Mouse (Mus musculus): Measurements from ENCODE around the gene Brd3. TPM values are rescaled to one million over a fixed set of nuclear protein-coding genes. Genes with fewer than 3 reads are reported as not detected.
"Not testable (repeated sequence)": the region's sequence is repeated elsewhere in the genome, so short reads cannot be mapped to it uniquely, and the experiment has no call there.

Brd3 gene
- polyA plus RNA-seq (2015; fragmentation: Nextera tagmentation; extraction: Ambion mirVana) = 85.7 and 91.2 TPM in 2 replicates

DNA sequence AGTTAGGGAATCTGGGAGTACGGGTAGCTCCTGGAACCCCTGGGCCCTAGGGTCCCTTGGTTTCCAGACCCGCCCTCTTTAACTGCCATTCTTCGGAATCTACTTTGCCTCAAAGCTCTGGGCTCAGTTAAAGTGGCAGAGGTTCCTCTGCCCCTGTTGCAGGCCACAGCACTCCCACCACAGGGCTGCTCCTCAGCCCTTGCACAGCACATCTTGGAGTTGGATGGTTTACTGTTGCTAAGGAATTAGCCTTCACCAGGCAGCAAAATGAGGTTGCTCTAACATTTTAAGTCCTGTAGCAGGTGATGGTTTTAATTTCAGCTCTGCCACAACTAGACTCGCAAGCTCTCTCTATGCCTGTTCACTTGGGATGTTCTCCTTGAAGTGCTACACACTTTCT is at the start of gene Brd3:
TSS of gene Brd3 (minus strand) at position 101 of the 400 bp plus-strand sequence.
- Histone ChIP-seq H3K4me2 (replicated peaks) (no peak within 1 kb of the TSS), H3K4me3 (replicated peaks) (no peak within 1 kb of the TSS), H3K9ac (no peak within 1 kb of the TSS), H3K4me1 (replicated peaks) (0 out of 2 replicates have a peak, but pooled peaks cover 19% of the 10 kb centered on the region), H3K9me3 (no peaks in the 10 kb centered on the region), H3K27me3 (replicated peaks) (no peaks in the 10 kb centered on the region), H3K36me3 (no peaks in the 10 kb centered on the region), H3K27ac (no peak within 1 kb of the TSS)
- no peak for ATAC-seq
- WGBS = 78% methylated on average over 4 of the region's 4 CpGs

DNA sequence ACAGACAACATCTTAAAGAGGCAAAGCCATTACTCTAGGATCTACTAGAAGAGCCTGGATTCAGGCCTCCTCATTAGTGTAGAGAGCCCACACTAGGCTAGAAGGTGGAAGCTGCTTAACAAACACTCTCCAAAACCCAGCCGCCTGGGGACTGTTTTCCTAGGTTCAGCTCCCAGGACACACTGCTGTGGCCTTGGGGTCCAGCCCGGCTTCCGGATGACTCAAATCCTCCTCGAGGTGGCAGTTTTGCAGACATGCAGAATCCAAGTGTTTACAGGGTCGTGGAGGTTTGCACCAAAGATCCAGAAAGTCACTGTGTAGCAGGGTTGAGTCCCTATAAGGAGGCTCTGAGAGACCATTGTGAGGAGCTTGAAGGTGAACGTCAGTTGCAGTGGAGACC is 49.5 kb upstream of the Brd3 start:
- Histone ChIP-seq H3K27me3 (replicated peaks) (no peaks in the 10 kb centered on the region), H3K4me2 (replicated peaks) (no peak overlapping the region), H3K9me3 (no peaks in the 10 kb centered on the region), H3K4me3 (replicated peaks) (no peak overlapping the region), H3K36me3 (no peaks in the 10 kb centered on the region), H3K4me1 (replicated peaks) (peaks cover 22% of the 10 kb centered on the region; the same call in 1 of the 2 replicates), H3K27ac (no peak overlapping the region), H3K9ac (no peak overlapping the region)
- 87% methylated on average over 6 of the region's 6 CpGs for WGBS
- no peak for ATAC-seq

DNA sequence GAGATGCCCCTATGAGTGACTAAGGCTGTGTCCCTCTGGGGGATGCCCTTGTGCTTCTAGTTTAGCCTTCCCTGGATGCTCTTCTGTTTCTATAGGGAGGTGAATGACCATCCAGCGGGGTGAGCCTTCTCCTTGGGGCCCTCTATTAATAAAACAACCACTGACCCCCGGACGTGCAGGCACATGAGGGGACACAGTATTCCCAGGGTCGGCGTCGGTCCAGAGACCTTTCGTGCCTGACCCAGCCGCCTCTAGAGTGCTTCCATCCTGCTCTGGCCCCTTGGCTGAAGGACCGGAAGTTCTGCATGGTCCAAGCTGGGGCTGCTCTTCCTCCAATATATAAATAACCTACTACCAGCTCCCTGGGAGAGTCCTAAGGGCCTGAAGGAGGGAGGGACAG is 46.8 kb upstream of the Brd3 start:
- Histone ChIP-seq H3K9ac (no peak overlapping the region), H3K27ac (peak overlapping the region; percentile 40; the same call in 1 of the 2 replicates), H3K36me3 (no peaks in the 10 kb centered on the region), H3K4me3 (replicated peaks) (no peak overlapping the region), H3K9me3 (no peaks in the 10 kb centered on the region), H3K27me3 (replicated peaks) (no peaks in the 10 kb centered on the region), H3K4me2 (replicated peaks) (no peak overlapping the region), H3K4me1 (replicated peaks) (0 out of 2 replicates have a peak, but pooled peaks cover 17% of the 10 kb centered on the region)
- 58% methylated on average over 9 of the region's 9 CpGs for WGBS
- peak; percentile 58 for ATAC-seq

DNA sequence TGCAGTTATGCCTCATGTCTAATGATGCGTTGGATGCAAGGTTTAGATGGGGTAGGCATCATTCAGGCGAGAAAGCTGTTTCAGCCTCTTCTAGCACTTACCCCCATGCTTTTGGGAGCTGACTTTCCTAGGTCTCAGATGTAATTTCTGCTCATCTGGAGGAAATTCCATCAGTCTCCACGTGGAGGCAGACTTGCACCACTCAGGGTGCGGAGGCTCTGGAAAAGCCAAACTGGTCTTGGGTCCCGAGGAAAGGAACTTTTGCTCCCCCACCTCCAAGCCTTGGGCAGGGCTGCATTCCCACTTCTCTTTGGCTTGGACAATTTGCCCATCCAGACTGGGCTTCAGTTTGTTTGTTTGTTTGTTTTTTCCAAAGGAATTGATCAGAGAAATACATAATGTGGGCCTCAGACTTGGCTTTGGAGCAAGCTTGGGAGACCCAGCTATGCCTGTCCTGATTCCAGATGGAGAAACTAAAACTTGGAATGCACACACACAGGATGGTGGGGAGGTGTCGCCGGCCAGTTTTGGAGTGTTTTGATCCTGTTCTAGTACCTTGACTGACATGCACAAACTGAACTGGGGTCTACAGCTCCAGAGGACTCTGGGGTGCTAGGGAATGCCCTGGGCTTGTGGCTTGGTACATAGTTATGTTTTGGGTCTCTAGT is 45.3 kb upstream of the Brd3 start:
- peak; percentile 46; the same call in 1 of the 2 replicates for ATAC-seq

DNA sequence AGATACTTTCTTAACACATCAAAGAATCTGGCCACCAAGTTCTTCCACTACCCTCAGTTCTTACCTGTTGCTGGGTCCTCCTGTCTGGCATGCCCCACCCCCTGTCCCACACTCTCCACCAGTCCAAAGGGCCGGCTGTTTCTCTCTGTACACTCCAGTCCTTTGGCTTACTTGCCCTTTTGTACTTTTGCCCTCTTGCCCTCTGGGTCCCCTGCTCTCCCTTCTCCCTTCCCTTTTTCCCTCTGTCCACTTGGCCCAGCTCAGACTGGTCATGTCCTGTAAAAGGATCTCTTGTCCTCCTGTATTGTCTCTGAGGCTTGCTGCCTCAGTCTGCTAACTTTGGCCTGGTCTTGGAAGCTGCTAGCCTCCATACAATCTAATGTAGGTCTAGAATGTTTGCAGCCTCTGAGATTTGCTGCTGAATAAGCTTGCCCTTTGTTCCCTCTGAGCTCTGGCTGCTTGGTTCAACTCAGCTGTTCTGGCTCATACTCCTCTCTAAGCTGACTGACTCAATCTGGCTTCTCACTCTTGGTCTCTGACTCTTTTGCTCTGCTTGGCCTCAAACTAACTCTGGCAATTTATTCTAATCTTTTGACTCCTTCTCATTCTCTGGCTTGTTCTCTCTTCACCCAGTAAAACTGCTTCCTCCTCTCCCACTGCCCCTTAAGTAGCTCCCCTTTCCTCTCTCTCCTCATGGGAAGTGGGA is 41.4 kb upstream of the Brd3 start:
- WGBS = 47% methylated on average over 1 of the region's 1 CpGs
- Histone ChIP-seq H3K9me3 (no peaks in the 10 kb centered on the region), H3K4me3 (replicated peaks) (no peak overlapping the region), H3K4me2 (replicated peaks) (no peak overlapping the region), H3K27ac (no peak overlapping the region), H3K36me3 (no peaks in the 10 kb centered on the region), H3K9ac (no peak overlapping the region), H3K27me3 (replicated peaks) (no peaks in the 10 kb centered on the region), H3K4me1 (replicated peaks) (0 out of 2 replicates have a peak, but pooled peaks cover 6% of the 10 kb centered on the region)
- peak; percentile 48; the same call in 1 of the 2 replicates for ATAC-seq

More for the DNA sequence above, 45.3 kb upstream of the Brd3 start:
- no peaks in the 10 kb centered on the region for H3K9me3 ChIP-seq
- no peak overlapping the region for H3K9ac ChIP-seq
- no peak overlapping the region for H3K4me3 ChIP-seq (replicated peaks)
- H3K36me3 ChIP-seq = no peaks in the 10 kb centered on the region
- H3K4me1 ChIP-seq (replicated peaks) = 0 out of 2 replicates have a peak, but pooled peaks cover 17% of the 10 kb centered on the region
- H3K27ac ChIP-seq = no peak overlapping the region
- no peak overlapping the region for H3K4me2 ChIP-seq (replicated peaks)
- 12% methylated on average over 7 of the region's 7 CpGs for WGBS
- no peaks in the 10 kb centered on the region for H3K27me3 ChIP-seq (replicated peaks)

DNA sequence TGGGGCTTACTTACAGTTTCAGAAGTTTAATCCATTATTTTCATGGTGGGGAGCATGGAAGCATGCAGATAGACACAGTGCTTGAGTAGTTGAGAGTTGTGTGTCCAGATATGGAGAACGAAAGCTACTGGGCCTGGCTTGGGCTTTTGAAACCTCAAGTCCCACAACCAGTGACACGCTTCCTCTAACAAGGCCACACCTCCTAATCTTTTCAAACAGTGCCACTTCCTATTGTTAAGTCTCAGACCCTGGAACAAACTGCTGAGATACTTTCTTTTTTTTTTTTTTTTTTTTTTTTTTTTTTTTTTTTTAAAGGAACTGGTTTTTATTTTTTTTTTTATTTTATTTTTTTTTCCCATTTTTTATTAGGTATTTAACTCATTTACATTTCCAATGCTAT is 40.5 kb upstream of the Brd3 start:
- Histone ChIP-seq H3K9ac (no peak overlapping the region), H3K27ac (no peak overlapping the region), H3K4me1 (replicated peaks) (0 out of 2 replicates have a peak, but pooled peaks cover 1% of the 10 kb centered on the region), H3K27me3 (replicated peaks) (no peaks in the 10 kb centered on the region), H3K4me2 (replicated peaks) (no peak overlapping the region), H3K36me3 (no peaks in the 10 kb centered on the region), H3K9me3 (no peaks in the 10 kb centered on the region), H3K4me3 (replicated peaks) (no peak overlapping the region)
- ATAC-seq = no peak
- 93% methylated on average over 2 of the region's 2 CpGs for WGBS

DNA sequence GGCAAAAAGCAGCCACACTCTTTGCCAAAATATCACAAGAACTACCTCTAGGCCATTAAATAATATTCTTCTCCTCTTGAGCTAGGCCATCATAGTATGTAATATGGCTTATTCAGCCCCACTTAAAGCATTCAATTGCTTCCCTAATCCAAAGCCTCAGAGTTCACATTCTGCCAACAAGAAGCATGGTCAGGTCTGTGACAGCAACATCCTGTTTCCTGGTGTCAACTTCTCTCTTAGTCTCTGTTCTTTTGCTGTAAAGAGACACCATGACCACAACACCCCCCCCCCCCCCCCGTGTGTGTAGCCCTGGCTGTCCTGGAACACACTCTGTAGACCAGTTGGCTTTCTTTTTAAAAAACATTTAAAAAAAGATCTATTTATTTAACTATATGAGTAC is 39.9 kb upstream of the Brd3 start:
- WGBS = 53% methylated on average over 1 of the region's 1 CpGs
- Histone ChIP-seq H3K4me1 (replicated peaks) (no peaks in the 10 kb centered on the region), H3K27me3 (replicated peaks) (no peaks in the 10 kb centered on the region), H3K4me2 (replicated peaks) (no peak overlapping the region), H3K4me3 (replicated peaks) (no peak overlapping the region), H3K9ac (no peak overlapping the region), H3K36me3 (no peaks in the 10 kb centered on the region), H3K9me3 (no peaks in the 10 kb centered on the region), H3K27ac (no peak overlapping the region)
- no peak for ATAC-seq

DNA sequence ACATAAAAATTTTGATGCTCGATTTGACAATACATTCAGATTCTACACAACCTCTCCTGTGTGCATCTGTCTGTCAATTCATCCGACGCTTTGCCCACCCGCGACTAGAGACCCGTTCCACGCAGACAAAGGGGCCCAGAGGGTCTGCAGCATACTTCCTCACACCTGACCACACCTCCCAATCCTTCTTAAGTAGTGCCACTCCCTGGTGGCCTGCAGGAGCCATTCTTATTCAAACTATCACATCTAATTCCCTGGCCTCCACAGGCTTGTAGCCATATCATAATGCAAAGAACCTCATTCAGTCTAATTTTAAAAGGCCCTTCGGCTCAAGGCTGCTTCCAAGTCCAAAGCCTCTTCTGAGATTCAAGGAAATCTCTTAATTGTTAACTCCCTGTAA is 38.6 kb upstream of the Brd3 start:
- H3K9me3 ChIP-seq; H3K36me3 ChIP-seq; H3K27ac ChIP-seq; H3K27me3 ChIP-seq (replicated peaks); H3K9ac ChIP-seq; H3K4me2 ChIP-seq (replicated peaks); ATAC-seq; H3K4me3 ChIP-seq (replicated peaks); H3K4me1 ChIP-seq (replicated peaks): not testable (repeated sequence)
- WGBS = 92% methylated on average over 8 of the region's 8 CpGs

DNA sequence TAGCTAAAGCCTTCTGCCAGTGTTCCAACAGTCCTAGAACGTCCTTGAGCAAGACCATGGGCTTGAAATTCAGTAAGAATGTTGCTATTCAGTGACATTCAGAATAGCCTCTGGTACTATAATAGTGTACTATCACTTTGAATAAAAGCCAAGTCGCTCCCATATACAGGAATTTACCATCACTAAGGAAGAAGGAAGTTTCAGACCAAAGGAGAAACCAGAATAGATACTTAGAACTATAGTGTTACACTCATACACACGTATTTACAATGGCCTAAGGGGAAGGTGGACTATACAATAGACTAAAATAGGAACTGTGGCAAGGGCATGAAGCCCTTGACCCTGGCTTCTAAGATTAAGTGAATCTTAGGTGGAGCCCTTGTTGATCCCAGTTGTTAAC is 38.1 kb upstream of the Brd3 start:
- not testable (repeated sequence) for ATAC-seq; H3K9me3 ChIP-seq; H3K4me3 ChIP-seq (replicated peaks); H3K27me3 ChIP-seq (replicated peaks); H3K4me1 ChIP-seq (replicated peaks); H3K9ac ChIP-seq; H3K4me2 ChIP-seq (replicated peaks); H3K27ac ChIP-seq; H3K36me3 ChIP-seq
- 84% methylated on average over 3 of the region's 3 CpGs for WGBS

DNA sequence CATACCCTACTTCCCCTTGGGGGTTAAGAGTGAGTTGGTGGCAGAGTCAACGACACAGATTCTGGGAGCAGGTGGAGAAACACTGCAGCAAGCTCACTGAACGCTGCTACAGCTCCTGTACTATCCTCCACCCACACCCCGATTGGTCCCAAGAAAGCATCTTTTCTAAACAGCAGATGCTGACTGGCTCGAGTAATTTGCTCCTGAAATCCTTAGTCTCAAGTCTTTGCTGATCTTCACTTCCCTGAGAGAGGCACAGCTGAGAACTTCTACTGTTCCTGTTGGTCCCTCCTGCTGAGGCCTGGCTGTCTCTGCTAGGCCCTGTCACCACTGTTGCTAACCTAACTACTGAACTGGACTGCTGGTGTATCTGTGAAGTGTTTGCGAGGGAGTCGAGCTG is 37.2 kb upstream of the Brd3 start:
- H3K4me2 ChIP-seq (replicated peaks) = no peak overlapping the region
- 0 out of 2 replicates have a peak, but pooled peaks cover 9% of the 10 kb centered on the region for H3K4me1 ChIP-seq (replicated peaks)
- H3K27me3 ChIP-seq (replicated peaks) = no peaks in the 10 kb centered on the region
- 88% methylated on average over 6 of the region's 6 CpGs for WGBS
- no peaks in the 10 kb centered on the region for H3K9me3 ChIP-seq
- H3K9ac ChIP-seq = no peak overlapping the region
- no peak overlapping the region for H3K27ac ChIP-seq
- no peak for ATAC-seq
- no peak overlapping the region for H3K4me3 ChIP-seq (replicated peaks)
- H3K36me3 ChIP-seq = no peaks in the 10 kb centered on the region

DNA sequence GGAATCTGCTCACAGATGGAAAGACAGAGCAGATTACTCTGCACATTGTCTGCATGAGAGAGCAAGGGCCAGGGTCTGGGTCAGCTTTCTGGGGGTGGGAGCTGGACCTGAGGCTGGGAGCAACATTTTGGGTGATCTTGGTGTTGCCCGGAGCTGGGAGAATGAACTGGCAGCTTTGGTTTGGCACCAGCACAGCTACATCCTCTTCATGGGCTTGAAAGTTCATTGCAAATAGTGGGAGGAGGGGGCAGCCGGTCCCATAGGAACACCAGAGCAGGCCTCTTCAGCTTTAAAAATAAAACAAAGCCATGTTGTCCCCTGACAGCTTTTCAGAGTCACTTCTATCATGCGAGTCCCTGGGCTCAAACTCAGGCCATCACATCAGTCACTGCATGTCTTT is 33.8 kb upstream of the Brd3 start:
- Histone ChIP-seq H3K36me3 (no peaks in the 10 kb centered on the region), H3K27ac (no peak overlapping the region), H3K4me1 (replicated peaks) (0 out of 2 replicates have a peak, but pooled peaks cover 9% of the 10 kb centered on the region), H3K9me3 (no peaks in the 10 kb centered on the region), H3K27me3 (replicated peaks) (no peaks in the 10 kb centered on the region), H3K4me3 (replicated peaks) (no peak overlapping the region), H3K4me2 (replicated peaks) (peak overlapping the region; percentile 57), H3K9ac (no peak overlapping the region)
- 88% methylated on average over 3 of the region's 3 CpGs for WGBS
- no peak for ATAC-seq

DNA sequence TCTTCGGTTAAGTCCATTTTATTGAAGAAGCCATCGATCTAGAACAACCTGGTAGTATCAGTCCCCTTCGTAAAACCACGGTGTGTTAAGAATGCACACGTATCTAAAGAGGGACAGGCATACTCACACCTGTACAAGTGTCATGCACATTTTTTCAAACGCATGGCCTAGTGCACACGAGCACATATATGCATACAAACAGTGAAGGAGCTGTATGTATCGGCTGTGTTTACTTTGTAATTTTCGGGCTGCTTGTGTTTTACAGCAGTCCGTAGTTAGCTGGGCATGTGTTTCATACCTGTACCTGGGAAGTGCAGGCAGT is 33.0 kb upstream of the Brd3 start:
- 15% methylated on average over 10 of the region's 10 CpGs for WGBS
- peak; percentile 44 for ATAC-seq

More for the DNA sequence above, 33.0 kb upstream of the Brd3 start:
- H3K4me2 ChIP-seq (replicated peaks) = peak overlapping the region; percentile 57
- H3K9ac ChIP-seq = peak overlapping the region; percentile 43
- no peaks in the 10 kb centered on the region for H3K9me3 ChIP-seq
- 0 out of 2 replicates have a peak, but pooled peaks cover 9% of the 10 kb centered on the region for H3K4me1 ChIP-seq (replicated peaks)
- H3K27me3 ChIP-seq (replicated peaks) = no peaks in the 10 kb centered on the region
- peaks cover 7% of the 10 kb centered on the region for H3K36me3 ChIP-seq
- peak overlapping the region; percentile 34 for H3K4me3 ChIP-seq (replicated peaks)
- peak overlapping the region; percentile 80 for H3K27ac ChIP-seq
